Mouse (Mus musculus) megakaryocyte, embryonic 14.5 days (primary cell): ENCODE measurements around the gene Gm17617.

Source experiments
- FLI1 ChIP-seq: IDR thresholded peaks from 2 replicates; pipeline ENCODE4 v1.6.1; 2012; ENCODE audit warnings: low read length, inconsistent platforms, mixed read lengths
- GATA1 ChIP-seq: IDR thresholded peaks from 3 replicates; pipeline ENCODE4 v1.6.1; 2012; ENCODE audit warnings: mixed read lengths, low read length, inconsistent platforms, borderline replicate concordance

DNA sequence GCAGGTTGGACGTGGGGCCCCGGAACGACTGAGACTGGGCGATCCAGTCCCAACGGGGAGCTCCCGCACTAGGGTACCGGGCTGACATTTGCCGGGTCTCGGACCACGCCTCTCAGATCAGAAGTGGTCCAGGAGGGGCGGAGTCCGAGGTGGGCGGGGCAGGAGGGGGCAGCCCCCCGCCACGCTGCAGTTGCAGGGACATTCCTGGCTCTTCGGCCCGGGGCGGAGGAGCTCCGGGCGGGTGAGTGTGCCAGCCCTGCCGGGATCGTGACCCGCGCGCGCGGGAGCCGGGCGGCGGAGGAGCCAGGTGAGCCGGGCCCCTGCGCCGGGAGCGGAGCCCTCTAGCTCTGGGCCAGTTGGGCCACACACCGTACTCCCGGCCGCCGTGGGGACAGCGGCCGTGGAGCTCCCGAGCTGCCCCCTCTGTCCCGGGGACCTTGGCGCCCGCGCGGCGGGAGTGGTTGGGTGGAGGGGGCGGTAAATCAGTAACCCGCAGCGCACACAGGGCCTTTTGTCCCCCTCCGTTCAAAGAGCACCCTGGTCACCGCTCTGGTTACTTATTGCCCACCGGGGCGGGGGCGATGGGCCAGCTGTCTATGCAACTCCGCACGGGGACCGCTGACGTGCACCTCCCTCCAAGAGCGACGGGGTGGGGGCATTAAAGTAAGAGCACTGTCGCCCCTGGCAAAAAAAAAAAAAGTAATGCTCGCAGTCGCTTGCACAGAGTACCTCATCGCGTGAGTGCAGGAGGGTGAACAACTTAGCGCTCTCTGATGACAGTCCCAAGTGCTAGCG lies 19.5 kb upstream of the Gm17617 start, which contains the start of gene Fgfr4:
- TF ChIP-seq GATA1 (no peak), FLI1 (no peak)
